Mouse (Mus musculus): ENCODE measurements around the gene Pcca.

Pcca gene

GRCm38 (mm10) chr14:122648214-122648613 lies 114.1 kb downstream of the Pcca start:
- DNase-seq (ENCODE audit: low read depth), result no peak

- DNase-seq (ENCODE audit: low read depth), result no peak
Measured at GRCm38 (mm10) chr14:122649336-122649950, 115.3 kb downstream of the Pcca start.

GRCm38 (mm10) chr14:122651681-122652080 lies 117.6 kb downstream of the Pcca start:
- no peak for DNase-seq (ENCODE audit: low read depth)

- no peak for DNase-seq (ENCODE audit: low read depth)
Measured at GRCm38 (mm10) chr14:122675661-122676060, 141.5 kb downstream of the Pcca start.

- DNase-seq (ENCODE audit: low read depth), result no peak
Measured at GRCm38 (mm10) chr14:122683645-122684044, 149.5 kb downstream of the Pcca start.

GRCm38 (mm10) chr14:122684250-122684649 lies 150.1 kb downstream of the Pcca start:
- DNase-seq (ENCODE audit: low read depth), result no peak

GRCm38 (mm10) chr14:122684811-122685210 lies 150.7 kb downstream of the Pcca start:
- no peak for DNase-seq (ENCODE audit: low read depth)

GRCm38 (mm10) chr14:122687398-122687797 lies 153.3 kb downstream of the Pcca start:
- DNase-seq (ENCODE audit: low read depth), result no peak

- DNase-seq (ENCODE audit: low read depth), result no peak
Measured at GRCm38 (mm10) chr14:122688378-122688777, 154.3 kb downstream of the Pcca start.

- no peak for DNase-seq (ENCODE audit: low read depth)
Measured at GRCm38 (mm10) chr14:122689136-122689815, 155.2 kb downstream of the Pcca start.

- DNase-seq (ENCODE audit: low read depth), result no peak
Measured at GRCm38 (mm10) chr14:122691555-122691954, 157.4 kb downstream of the Pcca start.

GRCm38 (mm10) chr14:122700333-122700732 lies 166.2 kb downstream of the Pcca start:
- DNase-seq (ENCODE audit: low read depth), result no peak

- no peak for DNase-seq (ENCODE audit: low read depth)
Measured at GRCm38 (mm10) chr14:122713793-122714192, 179.7 kb downstream of the Pcca start.

- no peak for DNase-seq (ENCODE audit: low read depth)
Measured at GRCm38 (mm10) chr14:122714911-122715310, 180.8 kb downstream of the Pcca start.

GRCm38 (mm10) chr14:122716057-122716456 lies 181.9 kb downstream of the Pcca start:
- DNase-seq (ENCODE audit: low read depth), result no peak

GRCm38 (mm10) chr14:122719496-122720080 lies 185.5 kb downstream of the Pcca start:
- no peak for DNase-seq (ENCODE audit: low read depth)

GRCm38 (mm10) chr14:122720989-122721388 lies 186.9 kb downstream of the Pcca start:
- DNase-seq (ENCODE audit: low read depth), result no peak

- no peak for DNase-seq (ENCODE audit: low read depth)
Measured at GRCm38 (mm10) chr14:122721750-122722149, 187.6 kb downstream of the Pcca start.

GRCm38 (mm10) chr14:122726456-122726855 lies 192.3 kb downstream of the Pcca start:
- no peak for DNase-seq (ENCODE audit: low read depth)

GRCm38 (mm10) chr14:122729431-122730073 lies 195.4 kb downstream of the Pcca start:
- DNase-seq (ENCODE audit: low read depth), result no peak

- DNase-seq (ENCODE audit: low read depth), result no peak
Measured at GRCm38 (mm10) chr14:122730921-122731551, 196.9 kb downstream of the Pcca start.

GRCm38 (mm10) chr14:122736806-122737205 lies 202.7 kb downstream of the Pcca start:
- DNase-seq (ENCODE audit: low read depth), result no peak
